Mouse (Mus musculus): ENCODE results near the gene Scyl2. TPM values are rescaled to one million over a fixed set of nuclear protein-coding genes. Genes with fewer than 3 reads are reported as not detected.

Scyl2 gene
- total RNA-seq (2021): 10 to 100 TPM; 25.2 to 28.4 TPM
- long read RNA-seq, experiment 1, partial matches to known transcripts: 0 of 1 reads
- long read RNA-seq, experiment 1, other reads (novel, unspliced or antisense): 1 of 1 reads
- long read RNA-seq, experiment 2, partial matches to known transcripts: 1 of 1 reads
- long read RNA-seq, experiment 2, other reads (novel, unspliced or antisense): 0 of 1 reads

DNA sequence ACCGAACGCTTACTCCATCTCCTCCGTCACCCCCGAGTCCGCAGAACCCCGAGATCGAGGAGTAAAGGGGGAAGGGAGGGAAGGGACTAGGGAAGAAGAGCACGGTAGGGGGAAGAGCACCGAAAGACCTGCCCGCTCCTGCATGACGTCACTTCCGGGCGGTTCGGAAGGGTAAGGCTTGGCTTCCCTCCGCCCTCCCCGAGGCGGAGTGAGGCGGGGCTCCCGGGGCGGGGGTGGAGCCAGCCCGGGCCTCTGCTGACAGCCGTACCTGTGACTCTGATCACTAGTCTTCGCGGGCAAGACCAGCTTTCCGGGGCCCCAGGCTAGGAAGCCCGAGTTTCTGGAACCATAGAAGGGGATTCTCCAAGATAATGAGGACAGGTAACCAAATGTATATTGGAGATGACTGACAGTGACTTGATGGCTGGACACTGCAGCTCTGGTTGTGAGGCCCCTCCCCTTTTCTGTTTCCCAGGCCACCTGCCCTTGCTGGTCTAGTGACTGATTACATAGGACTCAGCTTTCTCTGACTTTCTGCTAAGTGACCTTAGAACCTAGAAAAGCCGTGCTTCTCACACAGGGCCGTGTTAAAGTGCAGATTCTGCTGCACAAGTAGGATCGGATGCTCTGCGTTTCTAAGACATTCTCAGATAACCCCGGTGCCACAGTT, at the start of gene Scyl2:
Gene Scyl2, minus strand, starts transcription at position 147 of the 670 bp plus-strand sequence.
- DNase-seq (ENCODE audit: low spot score in 2 of 2): peak; percentile 95 to 97
- Histone ChIP-seq H3K27ac (peak within 1 kb of the TSS; percentile 95), H3K4me3 (peak within 1 kb of the TSS; percentile 100)
- TF ChIP-seq CTCF (conservative IDR thresholded peaks at IDR 0.05): no peak

DNA sequence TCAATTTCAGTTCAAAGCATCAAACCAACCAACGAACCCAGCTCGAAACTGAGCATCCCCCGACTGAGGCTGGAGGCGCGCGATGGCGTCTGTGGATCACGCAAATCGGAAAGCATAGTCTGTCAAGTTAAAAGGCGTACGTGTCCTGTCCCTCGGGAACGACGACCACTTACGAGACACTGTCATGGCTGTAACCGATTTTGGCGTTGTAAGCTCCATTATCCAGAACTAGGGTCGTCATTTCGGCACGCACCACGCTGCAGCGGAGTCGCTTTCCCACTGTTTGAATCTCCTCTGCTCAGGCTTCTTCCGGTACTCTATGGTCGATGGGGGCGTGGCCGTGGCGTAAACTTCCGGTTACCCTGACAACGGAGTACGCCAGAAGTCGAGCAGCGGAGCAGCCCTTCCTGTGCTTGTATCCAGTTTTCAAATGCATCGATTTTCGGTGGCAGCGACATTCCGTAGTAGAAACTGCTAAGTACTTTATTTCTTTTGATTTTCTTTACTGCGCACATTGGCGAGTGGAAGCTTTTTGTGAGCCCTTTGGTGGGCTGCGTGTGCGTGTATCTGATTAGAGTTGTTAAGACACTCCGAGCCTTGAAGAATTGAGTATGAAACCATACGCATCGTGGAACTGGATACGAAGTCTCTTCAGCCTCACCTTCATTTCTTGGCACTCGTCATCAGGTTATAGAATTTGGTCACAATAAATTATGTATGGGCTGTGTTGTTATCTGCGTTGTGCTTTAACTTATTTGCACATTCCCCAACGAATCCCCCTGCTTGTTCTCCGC, 46.1 kb upstream of the Scyl2 start, which contains the start of gene Actr6:
Gene Actr6, minus strand, starts transcription at position 295 of the 794 bp plus-strand sequence.
- TF ChIP-seq CTCF (conservative IDR thresholded peaks at IDR 0.05): no peak
- H3K27ac ChIP-seq: peak within 1 kb of the TSS; percentile 89
- H3K4me3 ChIP-seq: peak within 1 kb of the TSS; percentile 82
- DNase-seq (ENCODE audit: low spot score in 2 of 2): peak; percentile 92 to 95

DNA sequence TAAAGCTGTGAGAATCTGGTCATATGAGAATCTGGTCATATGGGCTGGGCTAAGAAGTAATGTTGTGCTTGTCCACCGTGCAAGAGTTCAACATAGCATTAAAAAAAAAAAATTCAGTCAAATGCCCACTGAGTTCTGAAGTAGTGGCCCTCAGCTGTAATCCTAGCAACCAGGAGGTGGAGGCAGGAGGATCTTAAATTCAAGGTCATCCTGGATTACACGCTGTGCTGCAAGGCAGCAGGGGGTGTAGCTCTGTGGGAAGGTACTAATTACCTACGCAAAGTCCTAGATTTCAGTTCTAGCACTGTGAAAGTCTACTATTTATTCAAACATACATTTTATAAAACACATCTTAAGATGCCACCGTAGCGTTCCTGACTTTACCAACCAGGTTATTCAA, 45.3 kb upstream of the Scyl2 start:
- H3K4me3 ChIP-seq: peak overlapping the region; percentile 82
- 0 out of 2 replicates have a peak, but pooled peaks have one; percentile 5 for TF ChIP-seq CTCF (conservative IDR thresholded peaks at IDR 0.05)
- peak overlapping the region; percentile 89 for H3K27ac ChIP-seq
- DNase-seq (ENCODE audit: low spot score in 2 of 2): no peak

DNA sequence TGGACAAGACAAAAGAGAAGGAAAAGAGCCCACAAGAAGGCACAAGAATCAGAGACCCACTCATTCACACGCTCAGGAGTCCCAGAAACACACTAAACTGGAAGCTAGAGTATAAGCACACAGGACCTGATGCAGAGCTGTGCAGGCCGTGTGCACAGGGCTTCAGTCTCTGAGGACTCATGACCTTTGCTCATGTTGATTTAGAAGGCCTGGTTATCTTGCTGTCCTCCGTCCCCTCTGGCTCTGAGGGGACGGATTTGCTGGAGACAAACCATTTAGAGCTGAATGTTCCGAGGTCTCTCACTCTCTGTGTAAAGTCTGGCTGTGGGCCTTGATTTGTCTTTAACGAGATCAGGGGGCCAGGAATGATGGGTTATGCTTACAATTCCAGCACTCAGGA, 44.3 kb upstream of the Scyl2 start:
- Histone ChIP-seq H3K27ac (no peak overlapping the region), H3K4me3 (no peak overlapping the region)
- TF ChIP-seq CTCF (conservative IDR thresholded peaks at IDR 0.05): no peak
- no peak for DNase-seq (ENCODE audit: low spot score in 2 of 2)

DNA sequence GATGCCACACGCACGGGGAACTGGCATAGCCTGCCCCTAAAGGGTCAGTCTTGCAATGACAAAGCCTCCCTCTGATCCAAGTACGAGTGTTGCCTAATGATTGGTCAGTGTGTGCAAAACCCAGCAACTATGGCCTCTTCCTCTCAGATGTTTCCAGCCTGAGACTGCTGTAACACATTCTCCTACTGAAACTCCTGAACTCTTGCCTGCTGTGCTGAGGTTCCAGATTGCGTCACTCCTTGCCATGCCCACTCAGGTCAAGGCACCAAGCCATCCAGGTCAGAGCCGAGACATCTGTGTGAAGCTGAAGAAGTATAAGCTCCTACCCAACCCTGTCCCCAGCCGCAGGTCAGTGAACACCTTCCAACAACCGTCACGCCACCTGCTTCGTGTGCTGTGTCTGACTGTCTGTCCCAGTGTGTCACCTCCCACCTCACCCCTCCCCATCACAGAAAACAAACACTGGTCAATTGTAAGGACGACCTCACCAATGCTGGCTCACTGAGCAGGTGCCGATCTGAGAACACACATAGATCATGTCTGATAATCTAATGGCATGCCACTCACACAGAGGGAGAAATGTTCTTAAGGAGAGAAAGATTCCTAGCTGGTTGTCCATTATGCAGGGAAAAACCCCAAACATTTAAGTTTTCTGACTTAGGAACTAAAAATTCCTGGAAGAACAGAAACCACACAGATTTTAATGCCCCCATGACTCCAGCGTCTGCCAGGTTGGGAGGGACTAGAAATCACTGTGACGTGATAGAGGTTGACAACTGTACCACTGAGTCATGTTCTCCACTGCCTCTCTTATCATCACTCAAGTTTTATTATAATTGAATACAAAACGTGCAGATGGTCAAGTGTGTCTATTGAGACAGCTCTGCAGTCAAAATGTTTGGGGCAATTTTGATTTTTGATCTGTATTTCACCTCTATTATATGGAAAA, 36.4 kb upstream of the Scyl2 start:
- no peak for DNase-seq (ENCODE audit: low spot score in 2 of 2)
- Histone ChIP-seq H3K27ac (no peak overlapping the region), H3K4me3 (no peak overlapping the region)
- no peak for TF ChIP-seq CTCF (conservative IDR thresholded peaks at IDR 0.05)

DNA sequence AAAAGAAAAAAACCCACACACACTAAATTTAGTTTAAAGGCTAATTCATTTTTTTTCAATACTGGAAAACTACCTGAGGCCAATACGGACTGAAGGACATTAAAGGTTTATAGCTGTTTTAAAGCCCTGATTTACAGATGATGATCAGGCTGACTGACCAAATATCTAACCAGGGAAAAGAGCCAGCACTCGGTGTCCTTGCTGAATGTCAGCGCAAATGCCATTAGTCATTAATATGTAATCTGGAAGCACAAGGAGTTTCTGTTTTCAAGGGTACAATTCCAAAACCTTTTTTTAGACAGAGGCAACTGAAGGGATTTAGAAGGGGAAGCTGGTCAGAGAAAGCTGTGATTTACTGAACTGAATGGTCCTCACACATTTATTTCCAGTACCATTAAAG, 34.7 kb upstream of the Scyl2 start:
- Histone ChIP-seq H3K27ac (no peak overlapping the region), H3K4me3 (no peak overlapping the region)
- no peak for TF ChIP-seq CTCF (conservative IDR thresholded peaks at IDR 0.05)
- no peak for DNase-seq (ENCODE audit: low spot score in 2 of 2)

DNA sequence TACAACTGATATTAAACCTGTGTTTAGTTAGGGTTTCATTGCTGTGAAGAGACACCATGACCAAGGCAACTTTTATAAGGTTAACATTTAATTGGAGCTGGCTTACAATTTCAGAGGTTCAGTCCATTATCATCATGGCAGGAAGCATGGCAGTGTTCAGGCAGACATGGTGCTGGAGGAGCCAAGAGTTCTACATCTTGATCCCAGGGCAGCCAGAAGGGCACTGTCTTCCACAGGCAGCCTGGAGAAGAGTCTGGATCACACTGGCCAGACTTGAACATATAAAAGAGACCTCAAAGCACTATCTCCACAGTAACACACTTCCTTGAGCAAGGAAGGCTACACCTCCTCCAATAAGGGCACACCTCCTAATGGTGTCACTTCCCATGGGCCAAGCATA, 34.2 kb upstream of the Scyl2 start:
- no peak for TF ChIP-seq CTCF (conservative IDR thresholded peaks at IDR 0.05)
- no peak for DNase-seq (ENCODE audit: low spot score in 2 of 2)
- Histone ChIP-seq H3K4me3 (no peak overlapping the region), H3K27ac (no peak overlapping the region)

DNA sequence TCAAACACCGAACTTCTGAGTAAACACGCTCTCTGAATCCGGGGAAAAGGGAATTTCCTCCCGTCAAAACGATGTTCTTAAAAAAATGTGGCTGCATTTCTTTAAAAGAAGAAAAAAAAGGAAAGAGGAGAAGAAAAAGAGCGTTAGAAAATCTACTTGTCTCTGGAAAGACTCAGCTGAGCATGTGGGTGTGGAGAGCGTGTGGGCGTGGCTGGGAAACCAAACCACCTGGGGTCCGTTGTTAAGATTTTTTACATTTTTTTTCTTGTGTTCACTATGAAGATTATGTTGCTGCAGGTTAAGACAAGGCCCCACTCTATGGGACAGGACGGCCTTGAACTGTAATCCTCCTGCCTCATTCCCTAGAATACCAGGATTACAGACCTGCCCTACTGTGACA, 28.8 kb upstream of the Scyl2 start:
- TF ChIP-seq CTCF (conservative IDR thresholded peaks at IDR 0.05): no peak
- no peak for DNase-seq (ENCODE audit: low spot score in 2 of 2)
- H3K4me3 ChIP-seq: no peak overlapping the region
- no peak overlapping the region for H3K27ac ChIP-seq

DNA sequence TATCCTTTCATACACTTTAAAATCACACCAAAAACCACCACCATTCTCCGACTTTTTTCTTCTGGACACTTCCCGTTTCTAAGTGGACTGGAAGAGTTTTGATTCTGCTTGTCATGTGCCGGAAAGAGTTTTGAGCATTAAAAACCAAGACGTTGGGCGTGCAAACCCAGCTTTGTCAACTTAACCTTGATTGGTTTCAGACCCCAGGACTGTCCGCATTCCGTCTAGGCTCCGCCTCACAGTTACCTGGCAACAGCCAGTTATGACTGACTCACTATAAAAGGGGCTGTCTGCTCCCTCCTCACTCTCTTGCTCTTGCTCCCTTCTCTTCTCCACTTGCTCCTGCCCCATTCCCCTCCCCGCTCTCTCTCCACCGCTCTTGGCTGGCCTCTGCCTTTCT, 22.6 kb upstream of the Scyl2 start:
- no peak for TF ChIP-seq CTCF (conservative IDR thresholded peaks at IDR 0.05)
- no peak for DNase-seq (ENCODE audit: low spot score in 2 of 2)
- no peak overlapping the region for H3K4me3 ChIP-seq
- no peak overlapping the region for H3K27ac ChIP-seq

DNA sequence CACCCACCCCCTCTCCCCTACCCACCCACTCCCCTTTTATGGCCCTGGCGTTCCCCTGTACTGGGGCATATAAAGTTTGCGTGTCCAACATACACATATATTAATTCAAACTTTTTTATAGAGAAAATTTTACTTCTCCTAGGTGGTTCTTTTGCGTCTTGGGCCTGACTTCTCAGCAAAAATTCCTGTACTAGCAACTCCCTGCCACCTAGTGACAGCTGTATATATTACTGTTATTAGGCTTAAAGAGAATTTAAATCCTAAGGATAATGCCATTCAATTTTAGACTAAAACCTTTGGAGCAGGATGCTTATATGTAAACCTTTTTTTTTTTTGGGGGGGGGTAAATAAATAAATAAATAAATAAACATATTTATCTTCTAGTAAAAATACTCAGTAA, 21.3 kb upstream of the Scyl2 start:
- no peak for DNase-seq (ENCODE audit: low spot score in 2 of 2)
- H3K4me3 ChIP-seq: no peak overlapping the region
- H3K27ac ChIP-seq: no peak overlapping the region
- peak; percentile 56 for TF ChIP-seq CTCF (conservative IDR thresholded peaks at IDR 0.05)

DNA sequence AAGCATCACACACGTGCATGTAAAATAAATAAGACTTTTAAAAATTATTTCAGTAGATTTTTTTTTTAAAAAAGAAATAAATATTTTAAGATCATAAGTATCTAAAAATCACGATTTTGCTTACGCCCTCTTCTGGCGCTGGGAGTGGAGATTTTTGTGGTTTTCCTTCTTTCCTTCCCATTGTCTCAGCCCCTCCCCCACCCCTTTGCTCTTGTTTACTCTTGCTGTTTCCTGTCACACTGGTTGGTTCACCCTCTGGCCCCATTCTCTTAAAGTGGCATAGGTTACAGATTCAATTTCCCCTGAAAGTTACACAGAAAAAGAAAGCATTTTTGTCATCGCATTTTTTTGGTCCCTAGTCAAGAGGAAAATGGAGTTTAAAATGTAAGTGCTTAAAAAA, 17.0 kb upstream of the Scyl2 start:
- no peak for TF ChIP-seq CTCF (conservative IDR thresholded peaks at IDR 0.05)

DNA sequence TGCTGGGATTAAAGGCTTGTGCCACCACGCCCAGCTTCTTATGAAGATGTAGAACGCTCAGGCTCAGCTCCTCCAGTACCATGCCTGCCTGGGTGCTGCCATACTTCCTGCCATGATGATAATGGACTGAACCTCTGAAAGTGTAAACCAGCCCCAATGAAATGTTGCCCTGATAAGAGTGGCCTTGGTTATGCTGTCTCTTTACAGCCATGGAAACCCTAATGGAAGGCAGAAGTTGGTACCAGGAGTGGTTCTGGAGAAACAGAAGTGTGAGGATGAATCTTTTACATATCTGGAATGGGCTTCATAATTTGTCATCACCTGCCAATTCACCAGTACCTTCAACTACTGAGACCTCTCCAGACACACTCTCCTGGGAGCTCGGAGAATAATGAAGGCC, 11.9 kb upstream of the Scyl2 start:
- TF ChIP-seq CTCF (conservative IDR thresholded peaks at IDR 0.05): no peak
- DNase-seq (ENCODE audit: low spot score in 2 of 2): no peak
- Histone ChIP-seq H3K27ac (no peak overlapping the region), H3K4me3 (no peak overlapping the region)

More for the DNA sequence above, 17.0 kb upstream of the Scyl2 start:
- H3K27ac ChIP-seq: no peak overlapping the region
- no peak overlapping the region for H3K4me3 ChIP-seq
- DNase-seq (ENCODE audit: low spot score in 2 of 2): no peak
